Mouse (Mus musculus): ENCODE data around the gene Rad9a. TPM values are rescaled to one million over a fixed set of nuclear protein-coding genes. Genes with fewer than 3 reads are reported as not detected.

The Rad9a gene
- polyA plus RNA-seq, 1 experiment = 27.2 TPM

DNA sequence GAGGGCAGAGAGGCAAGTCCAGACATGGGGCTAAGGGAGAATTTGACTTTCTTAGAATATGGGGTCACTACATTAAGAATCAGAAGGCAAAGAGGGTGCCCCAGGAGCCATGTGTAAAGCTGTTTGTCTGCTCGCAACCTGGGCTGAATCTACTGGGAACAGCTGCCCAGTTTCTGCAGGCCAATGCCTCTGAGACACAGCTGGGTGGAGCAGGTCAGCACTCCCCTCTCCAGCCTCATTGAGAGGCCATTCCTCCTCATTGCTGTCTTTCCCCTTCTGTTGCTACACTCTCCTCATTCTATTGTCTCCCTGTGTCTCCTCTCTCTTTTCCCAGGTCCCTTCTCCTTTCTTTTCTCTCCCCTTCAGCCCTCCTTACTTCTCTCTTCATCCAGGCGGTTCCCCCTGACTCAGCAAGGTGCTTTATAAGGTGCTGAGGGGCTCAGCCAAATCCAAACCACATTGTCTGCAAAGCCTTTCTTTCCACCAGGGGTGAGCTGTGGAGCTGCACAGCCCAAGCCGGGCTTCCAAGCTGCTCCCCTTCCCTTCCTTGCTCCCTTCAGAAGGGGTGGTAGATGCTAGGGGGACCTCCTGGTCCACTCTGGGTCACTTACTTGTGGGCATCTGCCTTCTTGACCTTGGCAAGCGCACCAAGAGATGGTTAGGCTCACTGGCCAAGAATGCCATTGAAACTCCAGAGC, 10.6 kb upstream of the Rad9a start:
- no peak for TF ChIP-seq CTCF (IDR thresholded peaks at IDR 0.05; ENCODE audit: low read depth, low read length)
- no peak for TF ChIP-seq POLR2A (IDR thresholded peaks at IDR 0.05; ENCODE audit: borderline replicate concordance, low read depth, low read length)
- Histone ChIP-seq H3K4me3 (ENCODE audit: insufficient read depth, low read length) (no peak overlapping the region), H3K4me1 (ENCODE audit: control insufficient read depth, insufficient read depth, low read length) (peaks cover 14% of the 10 kb centered on the region), H3K27ac (ENCODE audit: insufficient read depth, low read depth, low read length) (no peak overlapping the region)

GRCm38 (mm10) chr19:4208563-4208962, 7.1 kb upstream of the Rad9a start:
- H3K27ac ChIP-seq (ENCODE audit: insufficient read depth, low read depth, low read length) = no peak overlapping the region
- TF ChIP-seq POLR2A (IDR thresholded peaks at IDR 0.05; ENCODE audit: borderline replicate concordance, low read depth, low read length) (no peak), CTCF (IDR thresholded peaks at IDR 0.05; ENCODE audit: low read depth, low read length) (no peak)
- no peak overlapping the region for H3K4me3 ChIP-seq (ENCODE audit: insufficient read depth, low read length)
- peaks cover 13% of the 10 kb centered on the region for H3K4me1 ChIP-seq (ENCODE audit: control insufficient read depth, insufficient read depth, low read length)

DNA sequence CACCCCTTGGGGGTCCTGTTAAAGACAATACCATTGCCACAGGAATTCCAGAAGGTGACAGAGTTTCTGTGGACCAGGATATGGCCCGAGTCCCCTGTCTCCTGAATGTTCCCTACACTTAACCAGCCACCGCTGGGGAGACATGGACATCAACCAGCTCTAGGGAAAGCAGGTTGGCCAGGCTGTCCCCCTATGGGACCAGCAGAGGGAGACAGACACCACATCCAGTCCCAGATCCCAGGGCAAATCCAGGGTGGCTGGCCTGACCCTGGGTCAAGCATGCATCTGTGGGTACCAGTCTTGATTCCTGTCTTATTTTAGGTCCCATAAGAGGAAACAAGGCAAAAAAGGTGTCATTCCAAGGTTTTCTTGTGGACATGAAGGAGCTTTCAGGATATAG, 5.5 kb upstream of the Rad9a start:
- Histone ChIP-seq H3K27ac (ENCODE audit: insufficient read depth, low read depth, low read length) (no peak overlapping the region), H3K4me1 (ENCODE audit: control insufficient read depth, insufficient read depth, low read length) (peaks cover 22% of the 10 kb centered on the region), H3K4me3 (ENCODE audit: insufficient read depth, low read length) (no peak overlapping the region)
- no peak for TF ChIP-seq POLR2A (IDR thresholded peaks at IDR 0.05; ENCODE audit: borderline replicate concordance, low read depth, low read length)
- TF ChIP-seq CTCF (IDR thresholded peaks at IDR 0.05; ENCODE audit: low read depth, low read length) = peak; percentile 83

DNA sequence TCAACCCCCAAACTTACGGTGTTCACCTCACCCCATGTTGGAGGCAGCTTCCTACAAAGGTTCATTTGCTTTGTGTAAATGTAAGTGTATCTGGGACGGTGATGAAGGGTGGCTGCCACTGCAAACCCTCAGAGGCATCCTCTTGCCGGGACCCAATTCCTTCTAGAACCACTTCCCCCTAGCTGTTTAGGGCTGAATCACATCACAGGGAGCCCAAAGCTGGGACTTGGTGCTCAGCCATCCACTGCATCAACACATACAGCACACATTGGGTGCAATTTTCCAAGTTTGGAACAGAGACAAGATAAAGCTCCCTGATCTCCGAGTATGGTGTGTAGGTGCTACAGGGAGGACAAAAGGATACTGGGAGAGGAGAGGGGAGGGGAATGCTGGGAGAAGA, 3.4 kb upstream of the Rad9a start:
- no peak overlapping the region for H3K4me3 ChIP-seq (ENCODE audit: insufficient read depth, low read length)
- TF ChIP-seq POLR2A (IDR thresholded peaks at IDR 0.05; ENCODE audit: borderline replicate concordance, low read depth, low read length) (no peak), CTCF (IDR thresholded peaks at IDR 0.05; ENCODE audit: low read depth, low read length) (no peak)
- no peak overlapping the region for H3K27ac ChIP-seq (ENCODE audit: insufficient read depth, low read depth, low read length)
- H3K4me1 ChIP-seq (ENCODE audit: control insufficient read depth, insufficient read depth, low read length) = peaks cover 31% of the 10 kb centered on the region

DNA sequence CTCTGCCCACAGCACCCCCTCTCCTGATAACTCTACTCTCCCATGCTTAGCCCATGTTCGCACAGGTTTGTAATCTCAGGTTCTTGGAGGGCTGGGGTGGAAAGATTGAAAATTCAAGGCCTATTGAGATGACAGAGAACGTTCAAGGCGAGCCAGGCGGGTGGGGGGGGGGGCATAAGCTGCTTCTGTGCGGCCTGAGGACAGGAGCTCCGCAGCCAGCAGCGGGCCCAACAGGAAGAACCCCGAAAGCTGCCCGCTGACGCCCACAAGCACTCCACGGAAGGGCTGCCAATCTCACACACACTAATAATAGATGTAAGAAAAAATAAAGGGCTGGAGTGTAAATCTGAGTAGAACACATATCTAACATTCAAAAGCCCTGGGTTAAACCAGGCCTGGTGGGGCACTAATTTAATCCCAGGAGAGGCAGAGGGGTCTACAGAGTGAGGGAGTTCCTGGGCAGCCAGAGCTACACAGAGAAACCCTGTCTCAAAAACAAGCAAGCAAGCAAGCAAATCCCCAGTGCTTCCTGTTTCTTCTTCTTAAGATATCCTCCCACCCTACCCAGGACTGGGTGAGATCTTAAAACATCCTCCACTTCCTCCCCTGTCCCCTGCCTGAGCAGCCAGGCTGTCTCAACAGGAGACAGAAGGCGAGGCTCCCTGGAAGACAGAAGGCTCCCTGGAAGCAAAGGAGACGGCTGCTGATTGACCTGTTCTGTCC, 2.3 kb upstream of the Rad9a start:
- Histone ChIP-seq H3K27ac (ENCODE audit: insufficient read depth, low read depth, low read length) (peak overlapping the region; percentile 88), H3K4me3 (ENCODE audit: insufficient read depth, low read length) (peak overlapping the region; percentile 14; the same call in 1 of the 2 replicates), H3K4me1 (ENCODE audit: control insufficient read depth, insufficient read depth, low read length) (peaks cover 31% of the 10 kb centered on the region)
- TF ChIP-seq POLR2A (IDR thresholded peaks at IDR 0.05; ENCODE audit: borderline replicate concordance, low read depth, low read length) (no peak), CTCF (IDR thresholded peaks at IDR 0.05; ENCODE audit: low read depth, low read length) (no peak)

- Histone ChIP-seq H3K4me1 (ENCODE audit: control insufficient read depth, insufficient read depth, low read length) (peaks cover 31% of the 10 kb centered on the region), H3K4me3 (ENCODE audit: insufficient read depth, low read length) (peak overlapping the region; percentile 14; the same call in 1 of the 2 replicates), H3K27ac (ENCODE audit: insufficient read depth, low read depth, low read length) (peak overlapping the region; percentile 88)
- no peak for TF ChIP-seq POLR2A (IDR thresholded peaks at IDR 0.05; ENCODE audit: borderline replicate concordance, low read depth, low read length)
- TF ChIP-seq CTCF (IDR thresholded peaks at IDR 0.05; ENCODE audit: low read depth, low read length) = no peak
Observed at GRCm38 (mm10) chr19:4203148-4203547, 1.7 kb upstream of the Rad9a start.

DNA sequence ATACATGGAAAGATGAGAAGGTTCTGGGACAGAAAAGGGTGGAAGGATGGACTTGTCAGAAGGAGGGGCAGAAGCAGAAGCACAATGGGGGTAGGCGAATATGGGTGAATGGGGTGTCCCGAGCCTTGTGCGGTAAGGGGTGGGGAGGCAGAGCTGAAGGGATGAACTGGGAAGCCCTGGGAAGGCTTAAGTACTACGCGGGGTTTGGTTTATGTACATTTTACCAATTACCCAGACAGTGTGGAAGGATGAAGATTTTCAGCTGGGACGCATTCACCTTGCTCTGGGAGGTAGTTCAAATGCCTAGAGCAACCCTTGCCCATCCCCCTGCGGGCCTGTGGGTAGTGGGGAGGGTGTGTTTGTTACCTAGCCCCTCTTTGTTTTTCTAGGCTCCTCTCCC, 687 bp upstream of the Rad9a start:
- no peak; the same call in 1 of the 2 replicates for TF ChIP-seq CTCF (IDR thresholded peaks at IDR 0.05; ENCODE audit: low read depth, low read length)
- no peak for TF ChIP-seq POLR2A (IDR thresholded peaks at IDR 0.05; ENCODE audit: borderline replicate concordance, low read depth, low read length)
- peak overlapping the region; percentile 70 for H3K4me3 ChIP-seq (ENCODE audit: insufficient read depth, low read length)
- H3K27ac ChIP-seq (ENCODE audit: insufficient read depth, low read depth, low read length) = peak overlapping the region; percentile 52
- peaks cover 31% of the 10 kb centered on the region for H3K4me1 ChIP-seq (ENCODE audit: control insufficient read depth, insufficient read depth, low read length)

DNA sequence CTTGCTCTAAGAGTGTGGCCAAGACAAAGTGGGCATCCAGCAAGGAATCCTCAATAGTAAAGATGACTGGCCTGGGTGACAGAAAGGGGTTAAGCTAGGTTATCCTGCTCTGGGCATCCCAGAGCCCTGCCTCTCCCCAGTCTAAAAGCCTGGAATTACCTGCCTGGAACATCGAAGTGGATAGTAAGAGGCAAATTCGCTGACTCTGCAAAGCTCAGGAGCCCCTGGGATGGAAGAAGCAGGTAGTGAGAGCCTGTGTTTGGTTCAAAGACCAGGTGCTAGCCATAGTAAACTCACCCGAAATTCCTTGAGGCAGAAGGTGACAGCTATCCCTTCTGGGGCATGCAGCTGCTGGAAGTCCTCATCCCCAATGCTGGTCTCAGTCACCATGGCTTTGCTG, 4.3 kb downstream of the Rad9a start:
- Histone ChIP-seq H3K4me1 (ENCODE audit: control insufficient read depth, insufficient read depth, low read length) (peaks cover 24% of the 10 kb centered on the region), H3K27ac (ENCODE audit: insufficient read depth, low read depth, low read length) (no peak overlapping the region), H3K4me3 (ENCODE audit: insufficient read depth, low read length) (no peak overlapping the region)
- TF ChIP-seq POLR2A (IDR thresholded peaks at IDR 0.05; ENCODE audit: borderline replicate concordance, low read depth, low read length) = no peak
- TF ChIP-seq CTCF (IDR thresholded peaks at IDR 0.05; ENCODE audit: low read depth, low read length) = no peak

- H3K4me1 ChIP-seq (ENCODE audit: control insufficient read depth, insufficient read depth, low read length) = peaks cover 20% of the 10 kb centered on the region
- H3K27ac ChIP-seq (ENCODE audit: insufficient read depth, low read depth, low read length) = no peak overlapping the region
Observed at GRCm38 (mm10) chr19:4196548-4196947, 4.9 kb downstream of the Rad9a start.

GRCm38 (mm10) chr19:4196048-4196447, 5.4 kb downstream of the Rad9a start:
- peaks cover 25% of the 10 kb centered on the region for H3K4me1 ChIP-seq (ENCODE audit: control insufficient read depth, insufficient read depth, low read length)
- no peak overlapping the region for H3K4me3 ChIP-seq (ENCODE audit: insufficient read depth, low read length)
- no peak for TF ChIP-seq POLR2A (IDR thresholded peaks at IDR 0.05; ENCODE audit: borderline replicate concordance, low read depth, low read length)
- no peak for TF ChIP-seq CTCF (IDR thresholded peaks at IDR 0.05; ENCODE audit: low read depth, low read length)
- H3K27ac ChIP-seq (ENCODE audit: insufficient read depth, low read depth, low read length) = no peak overlapping the region

More at GRCm38 (mm10) chr19:4196548-4196947, 4.9 kb downstream of the Rad9a start:
- H3K4me3 ChIP-seq (ENCODE audit: insufficient read depth, low read length) = no peak overlapping the region
- TF ChIP-seq POLR2A (IDR thresholded peaks at IDR 0.05; ENCODE audit: borderline replicate concordance, low read depth, low read length) = no peak

All from bone marrow macrophage, adult 2 months (primary cell).